Mouse (Mus musculus): ENCODE data around the gene Gna11. TPM values are rescaled to one million over a fixed set of nuclear protein-coding genes. Genes with fewer than 3 reads are reported as not detected.

Gene Gna11
- total RNA-seq, 2 experiments from 2014 or later = 25.7 to 30.3 TPM

DNA sequence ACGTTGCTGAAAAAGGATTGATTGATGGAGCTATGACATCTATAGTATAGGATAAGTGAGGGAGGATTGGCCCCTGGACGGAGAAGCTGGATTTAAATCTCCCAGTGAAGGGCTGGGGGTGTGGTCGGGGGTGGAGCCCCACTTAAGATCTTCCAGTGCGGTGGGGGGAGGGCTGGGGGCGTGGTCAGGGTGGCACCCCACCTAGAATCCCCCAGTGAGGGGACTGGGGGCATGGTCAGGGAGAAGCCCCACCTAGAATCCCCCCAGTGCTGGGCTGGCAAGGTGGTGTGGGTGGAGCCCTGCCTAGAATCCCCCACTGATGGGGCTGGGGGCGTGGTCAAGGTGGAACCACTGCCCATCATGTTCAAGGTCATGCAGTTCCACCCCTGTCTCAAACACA, 37.9 kb downstream of the Gna11 start:
- Histone ChIP-seq H3K27ac (no peak overlapping the region), H3K4me3 (no peak overlapping the region)
- TF ChIP-seq CTCF (IDR thresholded peaks at IDR 0.05) = no peak
- DNase-seq = no peak
- intact Hi-C loops (cut with DNase I) = loop anchor here (10.0 kb wide), 1 partner anchor 668 kb away; no protein-coding TSS in a partner anchor

DNA sequence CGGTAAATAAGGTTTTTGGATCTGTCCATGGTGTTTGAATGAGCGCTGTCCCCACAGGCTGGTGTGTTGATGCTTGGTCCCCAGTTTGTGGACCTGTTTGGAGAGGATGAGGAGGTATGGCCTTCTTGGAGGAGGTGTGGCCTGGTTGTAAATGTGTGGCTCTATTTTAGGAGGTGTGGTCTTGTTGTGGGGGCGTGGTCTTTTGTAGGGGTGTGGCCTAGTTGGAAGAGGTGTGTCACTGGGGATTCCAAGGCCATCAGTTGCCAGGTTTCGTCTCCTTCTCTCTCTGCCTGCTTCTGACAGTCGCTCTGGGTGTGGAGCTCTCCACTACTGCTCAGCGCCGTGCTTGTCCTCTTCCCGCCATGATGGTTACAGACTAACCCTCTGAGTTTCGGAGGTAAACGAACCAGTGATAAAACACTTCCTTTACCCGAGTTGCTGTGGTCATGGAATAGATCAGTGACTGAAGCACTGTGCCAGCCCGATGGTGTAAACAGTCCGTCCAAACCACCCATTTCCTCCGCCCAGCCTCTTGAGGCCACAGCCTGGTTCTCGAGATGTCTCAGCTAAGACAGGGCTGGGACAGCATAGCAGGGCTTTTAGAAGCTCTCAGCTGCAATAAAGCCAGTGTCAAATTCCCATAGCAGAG, 39.9 kb downstream of the Gna11 start:
- no peak overlapping the region for H3K4me3 ChIP-seq
- intact Hi-C loops (cut with DNase I) = loop anchor here (10.0 kb wide), 1 partner anchor 670 kb away; no protein-coding TSS in a partner anchor
- TF ChIP-seq CTCF (IDR thresholded peaks at IDR 0.05) = no peak
- DNase-seq = no peak
- H3K27ac ChIP-seq = no peak overlapping the region

DNA sequence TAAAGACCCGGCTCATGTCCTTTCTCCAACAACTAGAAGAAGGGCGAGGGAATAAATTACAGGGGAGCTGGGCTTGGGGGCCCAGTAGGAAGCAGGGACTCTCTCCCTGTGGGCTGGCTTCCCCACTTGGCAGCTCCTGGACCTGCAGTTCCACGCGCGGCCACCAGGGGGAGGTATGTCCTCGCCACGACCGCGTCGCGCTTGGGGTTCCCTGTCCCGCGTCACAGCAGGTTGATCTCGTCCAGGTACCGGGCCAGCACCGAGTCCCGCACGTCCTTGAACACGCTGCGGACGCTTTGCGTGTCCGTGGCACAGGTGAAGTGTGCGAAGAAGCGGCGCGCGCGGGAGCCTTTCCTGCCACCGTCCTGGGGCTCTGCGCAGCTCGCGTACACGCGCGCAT, 42.3 kb downstream of the Gna11 start:
- intact Hi-C loops (cut with DNase I) = loop anchor here (1.0 to 10.0 kb wide), 4 partner anchors 25 to 672 kb away; no protein-coding TSS in a partner anchor
- peak; percentile 100; the same call in 1 of the 2 replicates for TF ChIP-seq CTCF (IDR thresholded peaks at IDR 0.05)
- peak; percentile 91 for DNase-seq
- Histone ChIP-seq H3K4me3 (peak overlapping the region; percentile 69), H3K27ac (peak overlapping the region; percentile 44)

DNA sequence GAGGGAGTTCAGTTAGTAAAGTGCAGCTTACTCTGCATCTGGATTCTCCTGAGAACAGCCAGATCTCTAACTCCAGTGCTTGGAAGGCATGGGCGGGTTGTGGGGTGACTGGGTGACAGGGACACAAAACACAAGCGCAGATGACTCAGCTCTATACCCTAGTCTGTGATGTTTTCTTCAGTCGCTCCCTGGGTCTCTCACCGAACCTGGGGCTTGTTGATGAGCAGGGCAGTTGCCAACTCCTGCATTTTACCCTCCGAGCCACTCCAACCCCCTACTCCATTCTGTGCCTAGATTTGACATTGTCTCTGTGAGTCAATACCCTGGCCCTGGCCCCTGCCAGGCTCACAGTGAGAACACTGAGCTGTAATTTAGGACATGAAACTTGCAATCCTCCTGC, 43.1 kb downstream of the Gna11 start:
- intact Hi-C loops (cut with DNase I) = loop anchor here (1.0 to 10.0 kb wide), 3 partner anchors 25 to 673 kb away; no protein-coding TSS in a partner anchor
- no peak for DNase-seq
- Histone ChIP-seq H3K4me3 (no peak overlapping the region), H3K27ac (no peak overlapping the region)
- no peak for TF ChIP-seq CTCF (IDR thresholded peaks at IDR 0.05)

DNA sequence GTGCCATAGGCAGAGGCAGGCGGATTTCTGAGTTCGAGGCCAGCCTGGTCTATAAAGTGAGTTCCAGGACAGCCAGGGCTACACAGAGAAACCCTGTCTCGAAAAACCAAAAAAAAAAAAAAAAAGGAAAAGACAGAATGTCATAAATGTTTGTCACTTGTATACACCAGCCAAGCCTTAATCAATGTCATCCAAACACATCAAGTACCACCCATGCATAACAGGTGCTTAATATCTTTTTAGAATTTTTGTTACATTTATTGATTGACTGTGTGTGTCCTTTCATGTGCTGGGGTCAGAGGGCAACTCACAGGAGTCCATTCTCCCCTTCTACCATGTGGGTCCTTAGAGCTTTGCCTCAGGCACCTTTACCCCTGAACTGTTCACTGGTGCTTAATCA, 45.0 kb downstream of the Gna11 start, which contains the start of gene S1pr4:
S1pr4 (minus strand) TSS at position 101 of the 400 bp plus-strand sequence.
- peak within 1 kb of the TSS; percentile 95 for H3K27ac ChIP-seq
- intact Hi-C loops (cut with DNase I) = loop anchor here (10.0 kb wide), 1 partner anchor 675 kb away; no protein-coding TSS in a partner anchor
- H3K4me3 ChIP-seq = peak within 1 kb of the TSS; percentile 91
- no peak for DNase-seq
- TF ChIP-seq CTCF (IDR thresholded peaks at IDR 0.05) = no peak

DNA sequence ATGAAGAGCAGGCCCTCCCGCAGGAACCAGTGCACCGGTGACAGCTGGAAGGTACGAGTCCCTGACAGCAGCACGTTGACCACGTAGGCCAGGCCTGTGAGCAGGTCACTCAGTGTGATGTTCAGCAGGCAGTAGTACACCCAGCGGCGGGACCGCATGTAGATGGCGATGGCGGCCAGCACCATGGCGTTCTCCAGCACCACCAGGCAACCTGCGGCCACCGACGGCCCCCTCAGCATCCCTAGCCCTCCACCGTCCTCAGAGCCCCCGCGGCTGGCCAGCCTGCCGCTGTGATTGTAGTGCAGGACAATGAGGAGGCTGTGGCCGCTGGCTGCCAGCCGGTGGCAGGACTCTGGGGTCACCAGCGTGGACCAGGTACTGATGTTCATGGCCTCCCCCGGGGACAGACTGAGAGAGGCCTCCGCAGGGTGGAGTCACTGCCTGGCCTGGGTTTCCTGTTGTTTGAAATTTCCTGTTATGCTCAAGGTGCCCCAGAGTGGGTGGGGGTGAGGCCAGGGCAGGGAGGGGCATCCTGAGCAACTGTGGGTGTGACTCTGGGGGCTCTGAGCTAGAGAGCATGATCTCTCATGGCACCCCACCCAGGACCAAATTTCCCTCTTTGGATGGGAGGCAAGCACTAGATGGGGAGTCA, 45.6 kb downstream of the Gna11 start:
- Histone ChIP-seq H3K4me3 (peak overlapping the region; percentile 91), H3K27ac (peak overlapping the region; percentile 95)
- intact Hi-C loops (cut with DNase I) = loop anchor here (5.0 kb wide), 1 partner anchor 43 kb away; no protein-coding TSS in a partner anchor
- TF ChIP-seq CTCF (IDR thresholded peaks at IDR 0.05) = no peak
- peak; percentile 53 for DNase-seq

DNA sequence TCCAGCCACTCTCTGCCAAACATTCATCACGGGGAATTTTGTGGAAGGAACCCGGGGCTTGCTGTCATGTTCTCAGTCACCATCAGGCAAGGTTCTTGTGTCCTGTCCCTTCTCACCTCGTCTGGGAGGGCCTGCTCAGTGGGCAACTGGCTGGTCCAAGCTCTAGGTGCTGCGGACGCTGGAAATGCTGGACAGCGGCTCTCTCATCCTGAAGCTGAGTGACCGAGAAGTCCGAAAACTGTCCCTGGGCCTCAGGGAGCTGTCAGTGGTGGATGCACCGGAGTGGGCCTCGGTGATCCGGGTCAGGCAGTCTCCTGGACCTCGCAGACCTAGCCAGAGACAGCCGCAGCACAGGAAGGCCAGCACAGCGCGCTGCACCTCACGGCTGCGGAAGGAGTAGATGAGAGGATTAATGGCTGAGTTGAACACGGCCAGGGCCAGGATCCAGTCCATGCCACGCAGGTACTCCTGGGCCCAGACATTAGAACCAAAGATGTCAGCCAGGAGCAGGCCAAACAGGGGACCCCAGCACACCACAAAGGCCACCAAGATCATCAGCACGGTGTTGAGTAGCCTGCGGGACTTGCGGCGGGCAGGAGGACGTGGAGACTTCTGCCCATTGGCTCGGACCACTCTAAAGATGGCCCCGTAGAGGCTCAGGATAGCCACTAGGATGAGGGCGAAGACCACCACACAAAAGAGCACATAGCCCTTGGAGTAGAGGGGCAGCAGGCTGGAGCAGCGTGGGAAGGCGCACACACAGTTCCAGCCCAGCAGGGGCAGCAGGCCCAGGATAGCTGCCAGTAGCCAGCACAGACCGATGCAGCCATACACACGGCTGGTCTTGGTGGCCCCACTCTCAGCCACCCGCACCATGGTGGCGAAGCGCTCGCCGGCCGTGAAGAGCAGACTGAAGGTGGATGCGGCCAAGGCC, 46.4 kb downstream of the Gna11 start:
- intact Hi-C loops (cut with DNase I) = loop anchor here (5.0 kb wide), 1 partner anchor 44 kb away; no protein-coding TSS in a partner anchor
- peak overlapping the region; percentile 95 for H3K27ac ChIP-seq
- H3K4me3 ChIP-seq = peak overlapping the region; percentile 91
- no peak for DNase-seq
- TF ChIP-seq CTCF (IDR thresholded peaks at IDR 0.05) = no peak

DNA sequence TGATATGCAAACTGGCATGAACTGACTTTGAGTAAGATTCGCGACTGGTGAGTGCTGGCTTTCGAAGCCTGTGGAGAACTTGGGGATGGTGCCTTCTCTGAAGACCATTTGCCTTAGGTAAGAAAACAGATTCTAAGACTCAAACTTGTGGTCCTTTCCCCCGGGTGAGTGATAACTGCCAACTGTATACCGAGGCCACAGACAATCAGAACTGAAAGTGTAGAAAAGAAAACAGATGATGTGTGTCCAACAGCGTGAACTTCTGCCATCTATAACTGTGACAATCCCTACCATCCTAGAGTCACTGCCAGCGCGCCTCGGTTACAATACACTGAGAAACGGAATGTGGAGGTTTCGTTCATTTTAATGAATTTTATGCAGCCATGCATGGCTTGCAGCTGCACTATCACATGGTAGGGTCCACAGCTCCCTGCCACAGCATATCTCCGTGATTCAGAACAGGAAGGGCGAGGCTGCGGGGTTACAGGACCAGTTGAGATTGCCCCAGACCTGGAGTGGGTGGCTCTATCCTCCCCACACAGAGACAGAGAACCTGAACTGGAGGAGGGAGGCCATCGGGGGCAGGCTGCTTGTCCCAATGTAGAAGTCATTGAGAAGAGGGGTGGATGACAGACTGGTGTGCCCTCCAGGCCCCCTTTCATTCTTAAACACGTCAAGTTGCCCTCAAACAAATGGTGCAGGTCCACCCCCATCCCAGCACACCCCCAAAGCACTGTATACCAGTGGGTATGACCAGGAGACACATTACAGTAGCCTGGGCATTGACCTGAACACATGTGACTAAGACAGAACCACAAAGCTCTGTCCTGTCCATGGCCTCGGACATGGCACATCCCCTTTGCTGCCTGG, 47.4 kb downstream of the Gna11 start:
- no peak for TF ChIP-seq CTCF (IDR thresholded peaks at IDR 0.05)
- no peak for DNase-seq
- Histone ChIP-seq H3K27ac (peak overlapping the region; percentile 95), H3K4me3 (peak overlapping the region; percentile 91)
- intact Hi-C loops (cut with DNase I) = loop anchor here (5.0 kb wide), 1 partner anchor 45 kb away; no protein-coding TSS in a partner anchor

DNA sequence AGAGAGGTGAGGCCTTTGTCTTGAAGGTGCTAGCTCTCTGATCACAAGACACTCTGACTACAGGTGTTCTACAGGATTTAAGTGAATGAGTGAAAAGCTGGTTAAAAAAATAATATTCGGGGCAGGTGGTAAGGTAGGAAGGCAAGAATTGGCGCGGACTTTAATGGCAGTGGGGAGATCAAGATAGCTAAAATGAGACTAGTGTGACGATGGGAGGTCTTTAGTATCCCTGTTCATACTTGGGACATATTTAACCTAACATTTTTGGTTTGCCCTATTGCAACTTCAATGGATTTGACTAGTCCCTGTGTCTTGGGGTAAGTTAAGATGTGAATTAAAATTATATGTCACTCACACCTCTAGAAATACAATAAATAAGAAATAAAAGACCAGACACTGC, 48.0 kb downstream of the Gna11 start:
- intact Hi-C loops (cut with DNase I) = loop anchor here (5.0 kb wide), 1 partner anchor 45 kb away; no protein-coding TSS in a partner anchor
- peak overlapping the region; percentile 95 for H3K27ac ChIP-seq

DNA sequence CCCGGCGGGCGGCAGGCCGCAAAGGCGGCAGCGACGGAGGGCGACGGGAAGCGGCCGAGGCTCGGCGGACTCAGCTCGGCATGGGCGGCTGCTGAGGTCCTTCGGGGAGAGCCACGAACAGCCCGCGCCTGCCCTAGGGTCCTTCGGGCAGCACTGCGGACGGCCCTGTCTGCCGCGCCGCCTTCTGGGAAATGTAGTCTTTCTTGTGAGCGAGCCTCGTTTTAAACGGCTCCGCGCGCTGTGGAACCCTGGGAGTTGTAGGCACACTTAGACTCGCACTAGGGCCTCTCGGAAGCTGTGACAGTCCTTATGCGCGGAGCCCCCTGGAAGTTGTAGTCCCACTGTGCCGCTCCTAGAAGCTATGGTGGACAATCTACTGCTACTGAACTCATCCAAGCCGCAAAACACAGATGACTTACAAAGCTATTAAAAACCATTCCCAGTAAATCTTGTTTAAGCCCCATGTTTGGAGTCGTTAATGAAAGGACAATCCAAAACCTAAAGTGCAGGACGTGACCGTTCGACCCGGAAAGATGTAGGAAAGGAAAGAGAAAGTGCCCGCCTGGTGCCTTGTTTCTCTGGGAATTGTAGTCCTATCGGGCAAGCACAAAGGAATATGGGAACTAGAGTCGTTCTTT, 48.6 kb downstream of the Gna11 start, which contains the start of gene Ncln:
Ncln (minus strand) TSS at position 129 of the 638 bp plus-strand sequence.
- intact Hi-C loops (cut with DNase I) = loop anchor here (5.0 kb wide), 1 partner anchor 46 kb away; no protein-coding TSS in a partner anchor
- H3K4me3 ChIP-seq = peak within 1 kb of the TSS; percentile 91
- peak; percentile 98 for DNase-seq
- no peak for TF ChIP-seq CTCF (IDR thresholded peaks at IDR 0.05)
- H3K27ac ChIP-seq = peak within 1 kb of the TSS; percentile 95

More for the DNA sequence above, 48.0 kb downstream of the Gna11 start:
- DNase-seq = no peak
- TF ChIP-seq CTCF (IDR thresholded peaks at IDR 0.05) = no peak
- H3K4me3 ChIP-seq = peak overlapping the region; percentile 91

Data from gastrocnemius, adult 2 months (tissue).